Mouse (Mus musculus): ENCODE data around the gene Bace2.

The Bace2 gene

DNA sequence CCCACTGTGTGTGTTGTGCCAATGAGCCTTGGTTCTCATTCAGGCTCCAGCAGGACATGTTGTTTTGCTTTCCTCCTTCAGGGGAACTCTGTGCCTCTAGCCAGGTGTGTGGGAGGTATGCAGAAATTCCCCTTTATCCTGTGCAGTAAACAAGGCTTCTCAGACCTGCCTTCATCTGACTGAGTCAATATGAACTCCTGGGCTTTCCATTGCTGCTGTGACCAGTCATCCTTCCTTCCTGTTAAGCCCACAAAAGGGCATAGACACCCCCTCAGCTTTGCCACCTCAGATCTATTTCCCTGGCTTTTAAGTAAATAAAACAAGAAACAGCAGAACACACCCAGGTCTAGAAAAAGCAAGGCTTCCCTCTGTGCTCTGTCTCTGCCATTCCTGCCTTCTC lies 45.2 kb downstream of the Bace2 start:
- no peak for DNase-seq (ENCODE audit: low read depth, low spot score)

DNA sequence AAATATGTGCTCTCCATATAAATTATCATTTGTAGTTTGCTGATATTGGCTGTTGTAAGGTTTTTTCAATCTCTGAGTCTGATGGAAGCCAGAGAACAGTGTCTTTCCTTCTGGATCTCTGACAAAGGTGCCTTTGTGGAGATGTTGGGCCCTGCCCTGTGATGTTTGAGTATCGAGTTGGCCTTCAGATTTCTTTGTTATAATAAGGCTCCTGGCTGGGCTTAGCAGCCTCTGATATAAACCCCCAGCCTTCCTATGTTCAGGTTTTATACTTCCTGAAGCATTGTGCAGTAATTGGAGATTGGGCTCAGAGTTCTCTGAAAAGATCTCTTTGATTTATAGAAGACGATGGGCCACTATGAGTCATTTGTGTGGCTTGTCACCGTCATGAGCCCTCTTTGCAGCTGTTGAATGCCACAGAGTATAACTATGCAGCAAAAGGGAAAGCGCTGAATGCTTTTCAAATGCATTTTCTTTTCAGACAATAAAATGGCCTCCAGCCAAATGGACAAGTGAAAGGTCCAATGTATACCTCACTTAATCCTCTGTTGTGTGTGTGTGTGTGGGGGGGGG lies 45.8 kb downstream of the Bace2 start:
- DNase-seq (ENCODE audit: low read depth, low spot score): no peak

DNA sequence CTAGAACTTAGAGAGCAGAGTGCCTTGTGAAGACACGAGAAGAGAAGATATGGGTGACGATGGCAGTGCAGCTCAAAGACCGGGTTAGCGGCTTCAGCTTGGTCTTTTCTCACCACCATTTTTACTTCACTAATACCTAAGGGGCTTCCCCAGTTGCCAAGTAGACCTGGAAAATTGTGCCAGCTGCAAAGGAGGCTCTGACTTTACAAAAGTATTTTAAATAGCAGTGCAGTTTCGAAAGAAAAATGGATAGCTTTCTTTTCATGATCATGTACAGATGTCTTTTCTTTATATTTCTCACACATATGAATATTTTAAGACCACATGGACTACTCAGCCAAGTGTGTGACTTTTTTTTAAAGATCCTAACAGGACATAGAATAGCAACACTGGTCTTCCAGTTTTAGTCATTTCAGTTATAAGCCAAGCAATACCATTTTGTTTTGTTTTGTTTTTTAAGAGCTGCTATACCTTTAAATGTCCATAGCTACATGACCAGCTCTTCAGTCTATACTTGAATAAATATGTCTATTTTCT lies 49.0 kb downstream of the Bace2 start:
- no peak for DNase-seq (ENCODE audit: low read depth, low spot score)

DNA sequence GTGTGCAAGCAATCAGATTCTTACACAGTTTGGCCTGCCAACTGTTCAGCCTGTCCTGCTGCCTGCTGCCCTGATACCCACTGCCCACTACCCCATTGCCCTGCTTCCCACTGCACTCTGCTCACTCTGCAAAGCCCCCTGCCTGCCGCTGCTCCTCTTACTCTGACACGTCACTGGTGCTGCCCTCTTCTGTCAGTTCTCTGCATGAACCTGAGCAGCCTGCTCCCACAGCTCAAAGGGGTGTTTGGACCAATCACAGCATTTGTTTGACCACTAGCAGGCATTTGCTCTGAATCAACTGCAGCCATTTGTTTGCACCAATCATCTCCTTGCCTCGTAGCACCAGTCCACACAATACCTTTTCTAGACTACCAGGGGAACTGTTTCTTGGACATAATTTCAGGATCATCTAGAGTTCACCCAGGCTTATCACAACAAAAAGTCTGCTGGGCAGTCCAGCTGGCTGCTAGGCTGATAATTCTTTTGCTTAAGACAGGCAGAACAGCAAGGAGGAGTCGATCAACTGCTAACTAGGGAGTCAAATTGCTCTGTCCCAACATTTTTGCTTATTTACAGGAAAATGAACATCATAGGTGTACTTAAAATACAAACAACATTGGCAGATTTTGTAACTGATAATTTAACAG lies 61.5 kb downstream of the Bace2 start:
- DNase-seq (ENCODE audit: low read depth, low spot score): peak; percentile 81

DNA sequence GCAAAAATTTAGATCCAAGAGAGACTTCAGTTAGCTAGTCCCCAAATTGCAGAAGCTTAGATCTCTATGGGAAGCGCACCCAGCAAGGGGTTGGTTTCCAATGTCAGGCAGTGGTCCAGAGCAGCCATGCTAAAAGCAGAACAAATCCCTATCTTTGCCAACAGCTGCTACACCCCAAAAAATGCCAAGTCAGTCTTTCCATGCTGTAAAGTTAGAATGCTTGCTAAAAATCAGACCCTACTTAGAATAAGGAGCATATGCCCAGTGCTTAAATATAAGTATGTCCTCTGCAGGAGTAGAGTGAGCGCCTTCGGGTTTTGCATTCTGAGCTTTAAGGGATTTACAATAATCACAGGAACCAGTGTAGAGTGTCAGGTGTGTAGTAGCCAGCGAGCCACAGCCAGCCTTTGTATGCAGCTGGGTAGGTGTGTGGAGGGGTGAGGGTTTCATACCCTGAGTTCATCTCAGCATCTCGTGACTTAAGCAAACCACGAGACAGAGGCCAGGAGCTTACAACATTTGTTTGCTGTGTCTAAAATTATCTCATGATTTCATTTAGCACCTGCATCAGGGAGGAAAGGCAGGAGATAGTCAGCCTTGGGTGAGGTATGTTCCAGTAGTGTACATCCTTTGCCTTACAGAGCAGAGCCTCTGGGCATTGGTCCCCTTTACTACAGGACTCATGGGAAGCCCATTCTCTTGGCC lies 62.4 kb downstream of the Bace2 start:
- DNase-seq (ENCODE audit: low read depth, low spot score): no peak

DNA sequence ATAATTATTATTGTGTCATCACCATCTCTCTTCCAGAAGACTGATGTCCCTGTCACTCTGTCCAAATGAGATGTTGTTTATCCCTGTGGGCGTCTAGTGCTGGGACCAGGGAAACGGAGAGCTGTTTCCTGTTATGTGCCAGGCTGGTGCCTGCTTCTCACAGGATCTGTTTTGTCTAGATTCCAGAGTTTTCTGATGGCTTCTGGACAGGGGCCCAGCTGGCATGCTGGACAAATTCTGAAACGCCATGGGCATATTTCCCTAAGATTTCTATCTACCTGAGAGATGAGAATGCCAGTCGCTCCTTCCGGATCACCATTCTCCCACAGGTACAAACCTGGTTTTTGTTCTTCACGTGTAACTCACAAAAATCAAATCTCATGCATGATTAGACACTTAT lies 65.1 kb downstream of the Bace2 start:
- DNase-seq (ENCODE audit: low read depth, low spot score): no peak

DNA sequence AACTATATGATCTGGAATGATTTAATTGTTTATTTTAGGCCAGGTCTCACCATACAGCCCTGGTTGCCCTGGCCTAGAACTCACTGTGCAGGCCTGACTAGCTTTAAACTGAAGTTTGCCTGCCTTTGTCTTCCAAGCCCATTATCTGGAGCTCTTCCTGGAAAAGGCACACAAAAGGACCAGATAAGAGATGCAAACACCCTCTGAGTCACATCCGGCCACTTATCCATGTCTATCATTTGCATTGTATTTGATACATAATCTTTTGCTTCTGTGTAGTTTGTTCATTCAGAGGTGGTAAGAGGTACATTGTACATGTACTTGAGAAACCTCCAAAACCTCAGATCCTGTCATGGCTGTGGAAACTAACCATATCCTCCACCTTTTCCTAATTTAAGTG lies 67.1 kb downstream of the Bace2 start:
- DNase-seq (ENCODE audit: low read depth, low spot score): no peak

DNA sequence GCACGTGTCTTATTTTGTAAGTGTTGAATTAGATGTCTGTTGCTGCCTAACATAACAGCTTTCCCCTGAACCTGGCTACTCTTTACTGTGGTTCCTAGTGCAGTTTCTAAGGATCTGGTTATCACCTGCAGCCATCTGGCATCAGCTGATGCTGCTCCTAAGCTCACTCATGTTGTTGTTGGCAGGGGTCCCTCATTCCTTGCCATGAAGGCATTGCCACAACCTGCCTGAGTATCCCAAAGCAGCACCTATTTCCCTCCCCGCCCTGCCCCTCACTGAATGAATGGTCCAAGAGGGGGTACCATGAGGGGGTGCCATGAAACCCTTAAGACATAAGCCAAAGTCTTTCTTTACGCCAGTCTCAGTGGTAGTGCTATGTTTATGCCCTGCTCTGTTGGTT lies 71.5 kb downstream of the Bace2 start:
- DNase-seq (ENCODE audit: low read depth, low spot score): no peak

DNA sequence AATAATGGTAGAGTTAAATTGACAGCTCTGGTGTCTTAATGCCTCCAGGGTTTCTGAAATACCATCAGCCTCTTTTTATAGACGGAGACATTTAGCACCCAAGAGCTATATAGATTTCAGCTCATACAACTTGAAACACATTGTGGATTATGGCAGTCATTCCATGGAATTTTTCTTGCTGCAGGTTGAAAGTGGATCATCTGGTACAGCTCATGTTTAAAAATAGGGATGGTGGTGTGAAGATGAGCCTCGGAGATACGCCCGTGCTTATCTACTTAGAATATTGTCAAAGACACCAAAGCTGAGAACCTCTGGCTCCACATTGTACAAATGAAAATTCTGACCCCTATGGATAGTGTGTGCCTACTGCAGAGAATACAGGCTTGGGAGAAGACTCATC lies 73.5 kb downstream of the Bace2 start:
- no peak for DNase-seq (ENCODE audit: low read depth, low spot score)

DNA sequence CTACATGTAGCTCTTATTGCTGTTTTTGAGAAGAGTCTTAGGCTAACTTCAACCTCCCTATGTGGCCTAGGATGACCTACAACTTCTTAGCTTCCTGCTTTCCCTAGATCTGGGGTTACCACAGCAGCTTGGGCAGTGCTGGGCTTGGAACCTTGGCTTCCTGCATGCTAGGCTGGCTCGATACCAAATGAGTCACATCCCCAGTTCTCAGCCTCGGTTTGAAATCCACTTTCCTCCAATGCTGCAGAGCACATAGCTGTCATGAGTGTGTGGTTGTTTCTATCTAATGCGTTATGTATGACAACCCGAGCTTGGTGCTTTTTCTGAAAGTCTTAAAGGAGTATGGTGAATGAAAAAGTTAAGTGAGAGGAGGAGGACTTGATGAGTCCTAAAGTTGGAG lies 74.8 kb downstream of the Bace2 start:
- no peak for DNase-seq (ENCODE audit: low read depth, low spot score)

DNA sequence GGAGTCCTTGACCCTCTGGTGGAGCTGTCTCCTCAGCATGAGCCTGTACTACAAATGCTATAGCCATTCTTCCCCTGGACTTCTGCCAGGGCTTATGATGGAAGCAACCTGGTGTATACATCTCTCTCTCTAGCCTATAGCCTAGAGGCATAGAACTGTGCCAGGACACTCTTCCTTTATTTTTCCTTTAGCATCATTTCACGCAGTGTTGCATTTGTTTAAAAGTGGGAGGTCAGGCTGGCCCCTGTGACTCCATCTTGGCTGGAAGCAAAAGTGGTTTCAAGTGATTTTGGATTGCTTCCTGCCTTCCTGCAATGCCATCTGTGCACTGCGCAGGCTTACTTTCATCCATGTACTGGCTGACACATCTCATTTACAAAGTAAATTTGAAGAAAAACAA lies 77.7 kb downstream of the Bace2 start:
- DNase-seq (ENCODE audit: low read depth, low spot score): no peak

DNA sequence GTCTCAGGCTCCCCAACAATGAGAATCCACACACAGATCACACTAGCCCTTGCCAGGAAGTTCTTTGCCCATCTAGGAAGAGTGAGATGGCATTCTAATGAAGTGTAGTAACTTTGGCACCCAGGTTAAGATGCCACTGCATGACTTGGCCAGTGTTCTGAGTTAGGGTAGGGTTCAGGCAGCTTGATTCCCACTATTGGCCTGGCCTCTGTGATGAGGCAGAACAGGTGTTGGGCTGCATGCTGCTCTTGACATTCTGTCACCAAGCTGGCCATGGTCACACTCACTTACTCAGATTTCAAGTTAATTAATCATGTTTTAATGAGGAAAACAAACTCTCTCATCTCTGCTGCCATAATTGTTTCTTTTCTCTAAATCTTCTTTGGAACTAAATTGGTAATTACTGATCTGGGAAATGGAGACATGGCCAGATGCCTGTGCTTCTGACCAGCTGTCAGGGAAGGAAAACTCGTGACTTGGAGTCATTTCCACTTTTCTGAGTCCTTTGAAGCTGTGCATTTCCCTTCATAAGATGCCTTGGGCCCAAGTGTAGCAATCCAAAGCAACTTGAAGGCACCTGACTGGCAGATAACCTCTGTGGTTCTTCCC lies 81.0 kb downstream of the Bace2 start:
- no peak for DNase-seq (ENCODE audit: low read depth, low spot score)

DNA sequence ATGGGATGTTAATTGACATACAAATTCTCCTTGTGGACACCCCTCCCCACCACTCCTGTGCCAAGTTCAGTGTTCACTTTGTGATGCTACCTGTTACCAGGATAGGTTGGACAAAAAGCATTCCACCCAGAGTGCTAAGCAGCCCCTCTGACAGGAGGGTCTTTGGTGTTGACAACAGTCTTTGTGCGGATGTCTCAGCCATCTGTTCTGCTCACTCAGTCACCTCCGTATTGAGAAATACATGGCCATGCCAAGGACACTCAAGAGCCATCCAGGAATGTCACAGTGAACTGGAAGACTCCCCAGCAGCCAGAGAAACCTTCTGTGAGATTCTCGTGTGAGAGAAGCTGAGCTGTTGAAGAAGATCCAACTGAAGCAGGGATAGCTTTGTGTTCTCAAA lies 81.6 kb downstream of the Bace2 start:
- no peak for DNase-seq (ENCODE audit: low read depth, low spot score)

DNA sequence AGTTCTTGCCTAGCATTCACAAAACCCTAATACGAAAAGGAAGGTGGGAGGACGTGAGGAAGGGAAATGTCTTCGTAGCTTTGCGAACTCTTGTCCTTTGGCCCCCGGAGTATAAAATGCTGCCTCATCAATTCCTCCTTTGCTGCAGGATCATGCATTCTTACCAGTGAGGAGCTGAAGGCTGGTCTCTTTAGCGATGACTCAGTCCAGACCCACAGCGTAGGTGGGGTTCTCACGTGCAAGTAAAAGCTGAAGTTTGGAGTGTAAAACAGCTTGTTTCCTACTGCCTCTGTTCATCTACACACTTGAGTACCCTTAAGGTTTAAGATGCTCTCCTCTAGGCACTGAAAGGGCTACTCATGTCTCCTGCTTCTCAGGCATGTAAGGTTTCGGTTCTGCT lies 85.4 kb downstream of the Bace2 start:
- DNase-seq (ENCODE audit: low read depth, low spot score): no peak

DNA sequence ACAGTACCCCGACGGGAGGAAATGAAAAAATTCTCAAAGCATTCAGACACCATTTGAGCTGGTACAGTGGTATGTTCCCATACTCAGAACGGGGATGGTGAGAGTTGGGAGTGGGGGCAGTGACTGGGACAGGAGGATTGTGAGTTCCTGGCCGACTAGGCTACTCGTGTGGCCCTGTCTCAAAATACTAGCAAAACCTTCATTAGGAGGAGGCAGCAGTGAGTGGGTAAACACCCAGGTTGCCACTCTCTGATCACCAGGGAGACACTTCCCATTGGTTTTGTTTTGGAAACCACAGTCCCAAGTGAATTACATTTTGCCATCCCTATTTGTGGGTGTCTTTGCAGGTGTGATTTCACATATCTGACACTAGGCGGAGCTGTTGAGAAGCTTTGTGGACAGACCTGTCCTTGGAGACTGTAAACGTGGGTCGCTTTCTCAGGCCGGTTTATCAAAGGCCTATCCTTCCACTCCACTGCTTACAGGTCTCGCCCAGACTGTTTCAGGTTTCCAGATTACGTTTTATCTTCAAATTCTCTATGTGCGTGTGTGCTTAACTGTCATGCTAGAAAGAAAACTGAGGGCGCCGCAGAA lies 87.2 kb downstream of the Bace2 start:
- DNase-seq (ENCODE audit: low read depth, low spot score): peak; percentile 83

DNA sequence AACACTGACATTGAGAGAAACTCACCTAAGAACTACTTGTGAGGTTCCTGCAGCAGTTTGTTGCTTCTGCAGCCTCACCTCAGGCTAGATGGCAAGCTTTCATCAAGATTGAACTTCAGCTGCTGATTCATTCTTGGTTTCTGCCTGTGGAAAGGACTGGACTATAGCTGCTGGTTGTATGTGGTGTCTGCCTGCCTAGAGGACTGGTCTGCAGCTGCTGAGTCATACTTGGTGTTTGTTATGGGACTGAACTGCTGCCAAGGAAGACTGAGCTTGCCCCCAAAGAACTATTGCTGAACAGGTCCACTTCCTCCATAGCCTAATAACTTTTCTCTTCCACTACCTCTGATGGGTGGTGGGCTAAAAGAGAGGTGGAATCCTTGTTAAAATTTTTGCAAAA lies 90.8 kb downstream of the Bace2 start:
- DNase-seq (ENCODE audit: low read depth, low spot score): no peak

DNA sequence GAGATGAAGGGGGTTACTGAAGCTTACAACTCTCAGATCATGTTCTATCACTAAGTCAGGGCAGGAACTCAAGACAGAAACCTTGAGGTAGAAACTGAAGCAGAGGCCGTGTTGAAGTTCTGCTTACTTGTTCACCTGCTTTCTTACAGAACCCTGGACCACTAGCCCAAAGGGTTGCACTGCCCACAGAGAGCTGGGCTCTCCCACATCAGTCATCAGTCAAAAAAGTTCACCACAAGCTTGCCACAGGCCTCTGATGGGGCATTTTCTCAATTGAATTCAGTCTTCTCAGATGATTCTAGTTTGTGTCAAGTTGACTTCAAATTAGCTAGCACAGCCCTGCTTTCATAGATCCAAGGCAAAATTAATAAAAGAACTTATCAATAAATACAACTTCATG lies 103.3 kb downstream of the Bace2 start:
- no peak for DNase-seq (ENCODE audit: low read depth, low spot score)

DNA sequence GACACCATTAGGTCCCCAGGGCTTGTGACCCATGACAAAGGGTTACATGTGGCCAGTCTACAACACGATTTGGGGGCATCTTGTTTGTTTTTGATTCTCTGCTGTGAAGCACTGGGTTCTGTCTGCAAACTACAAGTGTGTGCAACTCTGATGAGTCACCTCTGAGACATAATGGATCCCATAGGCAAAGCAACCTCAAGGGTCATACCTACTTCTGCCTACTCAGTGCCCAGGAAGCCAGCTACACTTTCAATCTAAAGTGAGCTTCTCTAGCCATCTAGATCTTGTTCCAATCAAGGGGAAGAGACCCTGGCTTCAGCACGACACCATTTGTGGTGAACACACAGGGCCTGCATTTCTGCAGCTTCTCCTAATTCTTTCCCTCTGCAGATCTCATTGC lies 104.7 kb downstream of the Bace2 start:
- DNase-seq (ENCODE audit: low read depth, low spot score): no peak

DNA sequence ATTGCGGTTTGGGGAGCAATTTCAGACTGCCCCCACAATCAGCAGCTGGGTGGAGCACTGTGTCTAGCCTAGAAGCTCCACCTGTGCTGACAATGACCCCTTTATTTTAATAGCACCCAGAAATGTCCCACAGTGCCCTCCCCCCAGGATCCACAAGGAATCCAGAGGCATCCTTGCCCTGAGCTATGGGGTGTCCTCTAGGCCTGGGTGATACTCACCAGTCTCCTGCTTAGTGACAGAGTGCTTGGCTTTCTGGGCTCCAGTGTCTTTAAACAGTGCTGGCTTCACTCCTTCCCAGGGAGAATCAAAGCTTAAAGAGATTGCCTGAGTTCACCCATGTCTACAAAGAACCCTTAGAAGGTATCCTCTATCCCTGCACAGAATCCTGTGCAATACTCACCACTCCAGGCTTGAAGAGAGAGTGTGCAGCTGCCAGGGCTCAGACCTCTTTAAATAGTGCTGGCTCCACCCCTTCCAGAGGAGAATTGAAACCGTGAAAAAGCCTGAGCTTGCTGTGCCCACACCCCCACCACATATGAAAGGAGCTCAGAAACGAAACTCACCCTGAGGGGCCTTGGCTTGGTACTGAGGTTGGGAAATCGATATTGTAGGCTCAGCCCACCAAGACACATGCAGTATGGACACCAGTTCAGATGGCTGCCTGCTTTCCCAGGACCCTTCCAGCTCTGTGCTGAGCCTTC lies 106.1 kb downstream of the Bace2 start, which contains the start of gene Mx1:
Gene Mx1 (minus strand): TSS at position 427 of the 701 bp plus-strand sequence.
- DNase-seq (ENCODE audit: low read depth, low spot score): no peak

DNA sequence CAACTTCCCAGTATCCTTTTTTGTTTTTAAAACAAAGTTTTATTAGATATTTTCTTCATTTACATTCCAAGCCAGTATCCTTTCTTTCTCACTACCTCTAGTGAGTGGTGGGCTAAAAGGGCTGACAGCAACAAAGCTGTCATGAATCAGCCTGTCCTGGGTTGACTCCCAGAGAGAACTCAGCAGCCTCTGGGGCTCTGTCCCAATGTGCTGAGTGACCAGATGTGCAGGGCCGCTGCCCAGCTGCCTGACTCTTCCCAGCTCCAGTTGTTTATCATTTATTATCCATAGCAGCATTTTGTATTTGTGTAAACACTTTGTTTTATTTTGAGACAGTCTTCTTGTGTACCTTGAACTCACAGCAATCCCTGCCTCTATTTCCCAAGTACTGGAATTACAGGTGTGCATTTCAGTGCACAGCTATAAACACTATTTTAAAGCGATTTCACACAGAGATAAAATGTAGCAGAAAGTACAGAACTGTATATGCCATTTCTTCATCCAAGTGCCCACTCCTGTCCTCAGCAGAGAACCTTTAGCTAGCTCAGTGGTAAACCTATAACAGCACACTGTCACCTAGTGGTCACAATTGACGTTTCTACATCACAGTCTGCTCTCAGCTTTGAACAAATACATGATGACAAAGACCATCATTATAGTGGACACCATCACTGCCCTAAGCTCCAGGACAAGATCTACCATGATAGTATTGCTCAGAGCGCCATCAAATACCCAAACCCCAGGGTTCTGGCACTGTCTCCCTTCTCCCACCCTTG lies 109.8 kb downstream of the Bace2 start:
- DNase-seq (ENCODE audit: low read depth, low spot score): no peak

DNA sequence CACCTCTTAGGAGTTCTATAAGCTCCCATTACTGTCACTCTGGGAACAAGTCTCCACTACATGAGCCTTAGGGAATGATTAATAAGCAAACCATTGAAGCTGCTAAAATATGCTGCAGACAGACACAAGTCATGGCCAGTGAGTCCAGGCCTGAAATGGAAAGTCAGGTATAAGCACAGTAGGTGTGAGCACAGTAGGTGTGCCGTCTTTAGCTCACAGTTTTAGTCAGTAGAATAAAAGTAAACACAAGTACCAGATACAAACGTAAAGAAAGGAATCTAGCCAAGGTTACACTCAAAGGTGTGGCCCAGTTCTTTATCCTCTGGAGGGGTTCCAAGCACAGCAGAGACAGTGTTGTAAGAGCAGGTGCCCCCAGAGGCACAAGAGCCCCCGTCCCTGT lies 110.9 kb downstream of the Bace2 start:
- DNase-seq (ENCODE audit: low read depth, low spot score): no peak

Measured in ES-CJ7 (cell line).